Mouse (Mus musculus) heart, postnatal 14 days (tissue): Measurements from ENCODE around the gene Acads. TPM values are rescaled to one million over a fixed set of nuclear protein-coding genes. Genes with fewer than 3 reads are reported as not detected.
"Not testable (repeated sequence)": the region's sequence is repeated elsewhere in the genome, so short reads cannot be mapped to it uniquely, and the experiment has no call there.

Experiments
- DNase-seq, 2 experiments: peaks; one replicate each; pipeline ENCODE4 v3.0.0; 2021 to 2022
- intact Hi-C: fragments of 180-260 bp; cut with DNase I; formaldehyde crosslinking; loops from one replicate; pipeline ENCODE4 v1.15.1; 2025
- total RNA-seq, 2 experiments: library from RNA; stranded (reverse); gene quantifications; 2 replicates each; pipeline ENCODE4 v1.2.3; 2021

Acads gene
- total RNA-seq, 2 experiments from 2014 or later = 196 to 208 TPM

GRCm38 (mm10) chr5:115127421-115128179 lies 8.5 kb upstream of the Acads start:
- DNase-seq = no peak
- intact Hi-C loops = loop anchor here (10.0 kb wide), 1 partner anchor 217 kb away; the partner anchor contains the start of genes Cox6a1, Gatc and Triap1

GRCm38 (mm10) chr5:115126578-115127312 lies 7.6 kb upstream of the Acads start:
- intact Hi-C loops = loop anchor here (10.0 kb wide), 1 partner anchor 218 kb away; the partner anchor contains the start of genes Cox6a1, Gatc and Triap1
- DNase-seq = no peak

GRCm38 (mm10) chr5:115125211-115125871 lies 6.2 kb upstream of the Acads start:
- intact Hi-C loops = loop anchor here (1.0 to 10.0 kb wide), 3 partner anchors 38 to 219 kb away; partner anchors contain the start of genes Cox6a1, Gatc and Triap1
- peak; percentile 87 to 90 for DNase-seq

- DNase-seq = no peak
Measured at GRCm38 (mm10) chr5:115124690-115125089, 5.5 kb upstream of the Acads start.

DNA sequence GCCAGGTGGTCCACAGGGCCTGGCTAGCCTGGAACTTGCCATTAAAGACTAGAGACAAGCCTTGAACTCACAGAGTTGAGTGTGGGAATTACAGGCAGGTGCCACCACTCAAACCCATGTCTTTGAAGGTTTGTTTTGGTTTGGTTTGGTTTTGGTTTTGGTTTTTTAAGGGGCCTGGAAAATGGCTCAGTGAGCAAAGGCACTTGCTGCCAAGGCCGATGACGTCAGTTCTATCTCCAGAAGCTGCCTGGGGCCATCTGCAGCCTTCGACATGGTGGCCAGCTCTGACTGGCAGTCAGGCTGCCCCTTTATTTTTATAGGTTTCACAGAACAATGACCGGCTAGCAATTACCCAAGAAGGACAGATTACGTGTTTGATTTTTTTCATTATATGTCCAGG lies 1.8 kb upstream of the Acads start:
- DNase-seq = no peak
- intact Hi-C loops = loop anchor here (10.0 kb wide), 1 partner anchor 224 kb away; the partner anchor contains the start of genes Cox6a1, Gatc and Triap1

More at GRCm38 (mm10) chr5:115124690-115125089, 5.5 kb upstream of the Acads start:
- intact Hi-C loops = loop anchor here (1.0 to 10.0 kb wide), 3 partner anchors 39 to 220 kb away; partner anchors contain the start of genes Cox6a1, Gatc and Triap1

DNA sequence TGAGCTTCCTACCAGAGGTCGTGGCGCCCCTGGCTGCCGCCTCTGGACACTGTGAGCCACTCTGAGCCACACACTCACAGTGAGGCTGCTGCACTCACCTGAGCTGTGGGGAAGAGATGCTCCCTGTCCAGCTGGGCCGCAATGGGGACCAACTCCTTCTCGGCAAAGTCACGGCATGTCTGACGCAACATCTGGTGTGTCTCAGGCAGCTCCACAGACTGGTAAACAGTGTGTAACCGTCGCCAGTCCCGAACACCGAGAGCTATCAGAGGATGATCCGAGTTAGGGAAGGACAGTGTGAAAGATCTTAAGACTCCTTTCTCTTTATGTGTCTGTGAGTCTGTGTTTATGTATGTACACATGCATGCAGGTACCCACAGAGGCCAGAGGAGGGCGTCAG lies 1.7 kb downstream of the Acads start:
- DNase-seq = no peak
- intact Hi-C loops = no loop called here

DNA sequence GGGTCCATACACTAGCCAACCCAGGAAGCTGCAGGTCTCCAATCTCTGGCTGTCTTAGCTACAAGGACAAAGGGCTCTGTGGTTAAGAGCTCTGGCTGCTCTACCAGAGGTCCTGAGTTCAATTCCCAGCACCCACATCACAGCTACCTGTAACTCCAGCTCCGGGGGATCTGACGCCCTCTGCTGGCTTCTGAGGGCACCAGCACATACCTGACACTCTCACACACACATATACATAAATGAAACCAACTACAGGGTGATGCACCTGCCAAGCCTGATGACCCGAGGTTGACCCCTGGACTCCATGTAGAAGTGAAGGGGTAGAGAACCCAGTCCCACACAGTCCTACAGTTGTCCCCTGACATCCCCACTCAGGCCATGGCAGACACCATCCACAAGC lies 2.7 kb downstream of the Acads start:
- DNase-seq = no peak
- intact Hi-C loops = no loop called here

DNA sequence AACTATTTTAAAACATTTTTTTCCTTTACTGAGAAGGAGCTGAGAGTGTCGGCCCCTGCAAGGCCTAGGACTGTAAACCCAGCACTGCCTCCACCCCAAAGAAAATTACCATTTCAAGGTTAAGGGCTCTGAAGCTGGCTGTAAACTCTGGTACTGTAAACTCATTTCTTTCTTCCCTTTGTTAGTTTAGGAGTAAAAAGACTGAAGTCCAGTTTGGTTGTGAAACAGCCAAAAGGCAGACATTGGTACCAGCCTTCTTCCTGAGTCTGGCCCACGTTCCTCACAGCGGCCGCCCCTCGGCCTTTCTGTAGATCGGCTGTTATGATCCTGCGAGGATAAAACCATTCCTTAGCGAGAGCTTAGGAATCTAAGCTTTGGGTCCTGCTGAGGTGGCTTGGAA lies 4.6 kb downstream of the Acads start:
- DNase-seq = no peak
- intact Hi-C loops = no loop called here

DNA sequence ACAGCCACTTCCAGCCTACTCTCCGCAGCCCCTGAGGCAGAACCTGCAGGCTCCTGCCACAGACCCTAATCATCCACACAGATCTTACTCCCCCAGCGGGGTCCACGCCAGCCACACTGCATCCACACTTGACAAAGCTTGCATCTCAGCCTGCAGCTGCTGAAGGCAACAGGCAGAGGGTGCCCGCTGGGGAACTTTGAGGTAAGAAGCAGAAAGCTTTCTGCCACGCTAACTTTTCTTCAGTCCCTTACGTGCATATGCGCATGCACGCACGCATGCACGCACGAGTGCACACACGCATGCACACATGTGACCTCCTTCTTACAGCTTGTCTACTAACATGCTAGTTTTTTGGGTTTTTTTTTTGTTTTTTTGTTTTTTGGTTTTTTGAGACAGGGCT lies 5.9 kb downstream of the Acads start:
- DNase-seq = no peak

GRCm38 (mm10) chr5:115111156-115111555 lies 8.0 kb downstream of the Acads start:
- intact Hi-C loops = no loop called here
- no peak for DNase-seq

More for the DNA sequence above, 5.9 kb downstream of the Acads start:
- intact Hi-C loops = no loop called here

GRCm38 (mm10) chr5:115103253-115103652 lies 15.9 kb downstream of the Acads start:
- intact Hi-C loops, DNase-seq: not testable (repeated sequence)

DNA sequence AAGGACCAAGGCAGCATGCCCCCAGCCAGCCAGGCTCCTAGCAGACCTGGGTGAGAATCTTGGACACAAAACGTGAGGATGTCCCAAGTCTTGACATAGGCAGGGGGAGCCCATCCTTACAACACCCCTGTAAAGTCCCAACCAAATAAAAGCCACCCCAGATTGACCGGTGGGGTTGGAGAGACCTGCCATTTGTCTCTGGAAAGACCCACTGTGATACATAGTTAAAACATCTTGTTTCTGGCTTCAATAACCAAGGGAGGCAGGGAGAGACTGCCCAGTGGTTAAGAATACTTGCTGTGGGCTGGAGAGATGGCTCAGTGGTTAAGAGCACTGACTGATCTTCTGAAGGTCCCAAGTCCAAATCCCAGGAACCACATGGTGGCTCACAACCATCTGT lies 16.9 kb downstream of the Acads start:
- intact Hi-C loops = no loop called here
- DNase-seq = no peak

GRCm38 (mm10) chr5:115100473-115100872 lies 18.7 kb downstream of the Acads start:
- intact Hi-C loops = no loop called here
- no peak for DNase-seq

DNA sequence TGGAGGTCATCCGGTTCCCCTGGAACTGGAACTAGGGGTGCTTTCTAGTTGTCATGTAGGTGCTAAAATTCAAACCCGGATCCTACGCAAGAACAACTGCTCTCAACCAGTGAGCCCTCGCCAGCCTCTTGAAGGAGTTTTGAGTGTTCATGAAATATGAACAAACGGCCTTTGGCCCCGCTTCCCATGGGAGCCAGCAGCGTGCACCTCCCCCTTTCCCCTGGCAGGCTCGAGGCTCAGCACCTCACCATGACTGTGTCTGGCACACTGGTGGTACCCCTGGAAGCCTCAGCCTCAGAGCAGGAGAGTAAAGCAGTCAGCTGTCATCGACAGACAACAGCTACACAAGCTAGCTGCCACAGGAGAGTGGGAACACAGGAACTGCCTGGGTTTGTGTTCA lies 19.2 kb downstream of the Acads start:
- intact Hi-C loops = no loop called here
- no peak for DNase-seq

- intact Hi-C loops = no loop called here
- DNase-seq = no peak
Measured at GRCm38 (mm10) chr5:115099530-115099929, 19.6 kb downstream of the Acads start.

GRCm38 (mm10) chr5:115098195-115098594 lies 21.0 kb downstream of the Acads start, which contains the start of gene Gm10401:
Gm10401 (minus strand) TSS chr5:115098295.
- intact Hi-C loops = no loop called here
- DNase-seq = no peak

DNA sequence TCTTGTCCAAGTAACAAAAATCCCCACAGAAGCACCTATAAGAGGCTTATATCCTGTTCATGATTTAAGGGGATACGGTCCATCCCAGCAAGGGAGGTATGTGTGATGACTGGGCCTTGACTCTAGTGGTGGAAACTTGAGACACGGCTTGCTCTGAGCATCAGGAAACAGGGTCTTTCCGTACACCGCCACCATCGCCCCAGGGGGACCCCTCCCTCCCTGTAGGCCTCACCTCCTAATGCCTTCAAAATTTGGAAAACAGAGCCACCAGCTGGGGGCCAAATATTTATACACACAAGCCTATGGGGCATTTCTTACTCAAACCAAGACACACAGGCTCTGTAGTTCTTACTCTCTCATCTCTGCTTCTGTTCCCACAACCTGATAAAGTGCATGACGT lies 27.4 kb downstream of the Acads start:
- DNase-seq = no peak
- intact Hi-C loops = no loop called here

DNA sequence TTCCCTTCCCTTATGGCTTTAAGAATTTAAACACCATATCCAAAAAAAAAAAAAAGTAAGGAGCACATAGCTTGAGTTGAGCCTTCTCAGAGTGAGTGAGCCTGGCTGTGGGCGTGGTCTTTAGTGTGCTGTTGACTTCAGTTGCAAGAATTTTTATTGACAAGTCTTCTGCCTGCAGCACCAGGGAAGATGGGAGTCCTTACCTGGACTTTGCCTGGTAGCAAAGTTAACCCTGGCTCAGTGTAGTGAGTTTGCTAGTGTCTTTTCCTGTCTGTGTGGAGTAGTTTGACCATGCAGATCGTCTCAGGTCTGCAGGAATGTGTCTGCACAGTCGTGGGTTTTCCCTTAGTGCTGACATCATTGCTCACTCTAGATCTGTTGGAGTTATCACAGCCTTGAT lies 28.1 kb downstream of the Acads start:
- intact Hi-C loops = no loop called here
- DNase-seq = no peak

DNA sequence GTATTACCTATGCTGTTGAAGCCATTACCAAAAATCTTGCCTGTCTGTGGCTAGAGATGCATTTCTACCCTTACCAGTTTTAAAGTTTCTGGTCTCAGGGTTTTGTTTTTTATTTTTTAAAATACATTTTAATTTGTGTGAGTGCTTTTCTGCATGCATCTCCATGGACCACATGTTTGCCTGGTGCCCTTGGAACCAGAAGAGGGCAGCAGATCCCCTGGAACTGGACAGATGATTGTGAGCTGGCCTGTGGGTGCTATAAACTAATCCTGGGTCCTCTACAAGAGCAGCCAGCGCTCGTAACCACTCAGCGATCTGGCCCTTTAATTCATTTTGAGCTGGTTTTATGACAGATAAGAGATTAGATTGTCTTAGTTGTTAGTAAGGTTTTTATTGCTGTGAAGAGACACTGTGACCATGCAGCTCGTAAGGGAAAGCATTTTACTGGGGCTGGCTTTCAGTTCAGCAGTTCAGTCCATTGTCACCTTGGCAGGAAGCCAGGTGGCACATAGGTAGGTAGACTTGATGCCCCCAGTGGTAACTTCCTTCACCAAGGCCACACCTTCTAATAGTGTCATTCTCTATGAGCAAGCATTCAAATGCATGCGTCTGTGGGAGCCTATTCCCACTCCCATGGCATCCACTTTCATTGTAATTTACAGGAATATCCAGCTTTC lies 29.4 kb downstream of the Acads start:
- intact Hi-C loops = no loop called here

GRCm38 (mm10) chr5:115085675-115086074 lies 33.5 kb downstream of the Acads start:
- no peak for DNase-seq
- intact Hi-C loops = no loop called here

More for the DNA sequence above, 29.4 kb downstream of the Acads start:
- no peak for DNase-seq
